ENCODE assay signal across 18 mouse cellular contexts in genomic region chr7:75768169-75768568, GRCm38 (mm10).
DNase-seq lines count a peak whose midpoint lies in the region; TF ChIP-seq lines count a peak whose summit lies in the region.
"Had no signal": no experiment of that assay in that cellular context is flagged by ENCODE, and none has a peak within 500 bp of the region (broad histone marks: within the 10 kb centered on the region; RNA-seq: fewer than 3 reads in every experiment).

No protein-coding gene starts in this region.

- 0 out of 2 replicates have a peak, but pooled peaks have one; percentile 5 for TF ChIP-seq POLR2A in lung, adult 2 months (IDR thresholded peaks at IDR 0.05; ENCODE audit: borderline replicate concordance, extremely low read depth, low read depth, low read length)

- 89% methylated on average over 2 of the region's 2 CpGs for WGBS in lung, adult 2 months

- peak; percentile 54 for DNase-seq in heart, adult 11 months
- DNase-seq in heart, adult 9 months (ENCODE audit: low spot score in 2 of 2), result no peak
- DNase-seq in lung, adult 2 months, result no peak
- no peak for DNase-seq in lung, postnatal 4 days
- DNase-seq in spleen, postnatal 14 days (ENCODE audit: low spot score in 2 of 2), result no peak
- DNase-seq: adrenal gland, adult 8-10 months; adrenal gland, postnatal 14 days; adrenal gland, postnatal 36 days; cerebellum, adult 11-12 months; cerebellum, adult 2 months; cerebellum, adult 9-10 months; cerebellum, postnatal 10 days; cerebellum, postnatal 25 days; forebrain, postnatal 0 days had no signal

- no peak for TF ChIP-seq CTCF in lung, adult 2 months (IDR thresholded peaks at IDR 0.05; ENCODE audit: insufficient read depth, low read length)

- H3K4me1 ChIP-seq in lung, adult 2 months (ENCODE audit: control insufficient read depth, insufficient read depth, low read length), result no peaks in the 10 kb centered on the region; the same call in 1 of the 2 replicates
- H3K4me1 ChIP-seq: embryonic facial prominence, embryonic 10.5 days; embryonic facial prominence, embryonic 12.5 days; forebrain, embryonic 13.5 days; forebrain, embryonic 15.5 days had no signal

- no peak overlapping the region for H3K4me3 ChIP-seq in lung, adult 2 months (replicated peaks; ENCODE audit: extremely low read depth, low read depth, low read length)
- H3K4me3 ChIP-seq: embryonic facial prominence, embryonic 10.5 days; embryonic facial prominence, embryonic 12.5 days; forebrain, embryonic 13.5 days; forebrain, embryonic 15.5 days had no signal
